Mouse (Mus musculus) hindbrain, embryonic 13.5 days (tissue): ENCODE data around the gene Mrgpra2b. TPM values are rescaled to one million over a fixed set of nuclear protein-coding genes. Genes with fewer than 3 reads are reported as not detected.

Experiments used
- polyA plus RNA-seq: library from polyadenylated mRNA; unstranded; fragments of >200 nt; fragmentation: Nextera tagmentation; extraction: Ambion mirVana; gene quantifications from 2 replicates; pipeline ENCODE4 v1.2.1, GENCODE M21; 2015

Gene Mrgpra2b
- polyA plus RNA-seq, 1 experiment from 2014 or later: not detected

Other genes with a start within 250 kb of the Mrgpra2b start
- gene Mrgpra1, start 174.6 kb downstream of the Mrgpra2b start, polyA plus RNA-seq: not detected in 2 replicates
- not detected in 2 replicates for gene Mrgpra2a, start 76.7 kb downstream of the Mrgpra2b start, polyA plus RNA-seq
- not detected in 2 replicates for gene Mrgpra3, start 72.5 kb upstream of the Mrgpra2b start, polyA plus RNA-seq